Mouse (Mus musculus) olfactory bulb, adult 2 months (tissue): ENCODE measurements around the gene Pkib. TPM values are rescaled to one million over a fixed set of nuclear protein-coding genes. Genes with fewer than 3 reads are reported as not detected.

ENCODE experiments used
- H3K27ac ChIP-seq: fragments of 200-500 bp; 2 replicates; pipeline ENCODE4 v1.5.1; 2012; ENCODE audit warnings: low read depth, low read length; ENCODE audit not compliant: insufficient read depth
- H3K4me1 ChIP-seq: fragments of 200-500 bp; 2 replicates; pipeline ENCODE4 v1.6.1; 2012; ENCODE audit warnings: low read length; ENCODE audit not compliant: control insufficient read depth, insufficient read depth
- H3K4me3 ChIP-seq: fragments of 200-500 bp; 2 replicates; pipeline ENCODE4 v1.5.1; 2012; ENCODE audit warnings: mild to moderate bottlenecking, low read depth, low read length, moderate library complexity; ENCODE audit not compliant: insufficient read depth
- CTCF ChIP-seq: fragments of 200-500 bp; IDR thresholded peaks from 2 replicates; pipeline ENCODE4 v1.5.1; 2012; ENCODE audit warnings: low read depth, mild to moderate bottlenecking, low read length, moderate library complexity; ENCODE audit not compliant: insufficient read depth
- POLR2A ChIP-seq: fragments of 200-500 bp; IDR thresholded peaks from 2 replicates; pipeline ENCODE4 v1.6.1; 2012; ENCODE audit warnings: mild to moderate bottlenecking, low read depth, low read length, moderate library complexity; ENCODE audit not compliant: insufficient read depth
- WGBS: fragments of 180-500 bp; shearing (Covaris S2); methylation state at CpG from one replicate; pipeline ENCODE4 v1.1.7; 2018; 5-methylcytosine and 5-hydroxymethylcytosine counted together
- polyA plus RNA-seq: library from polyadenylated mRNA; stranded (reverse); fragments of >200 nt; gene quantifications from 2 replicates; pipeline ENCODE4 v1.2.4, GENCODE M21; 2012; ENCODE audit warnings: low replicate concordance; ENCODE audit not compliant: missing spikeins, insufficient read depth, insufficient read length

The Pkib gene
- polyA plus RNA-seq, 1 experiment: not detected

GRCm38 (mm10) chr10:57636970-57637369, 5.2 kb downstream of the Pkib start:
- WGBS: 80% methylated on average over 4 of the region's 4 CpGs
- H3K4me1 ChIP-seq: peaks cover 5% of the 10 kb centered on the region; the same call in 1 of the 2 replicates
- H3K4me3 ChIP-seq: no peak overlapping the region
- TF ChIP-seq CTCF (no peak), POLR2A (no peak)
- H3K27ac ChIP-seq: no peak overlapping the region

- TF ChIP-seq POLR2A (no peak), CTCF (no peak)
- Histone ChIP-seq H3K4me3 (no peak overlapping the region), H3K4me1 (no peaks in the 10 kb centered on the region), H3K27ac (no peak overlapping the region)
- WGBS: 89% methylated on average over 4 of the region's 4 CpGs
Measured at GRCm38 (mm10) chr10:57638250-57638649, 6.5 kb downstream of the Pkib start.

- 72% methylated on average over 3 of the region's 3 CpGs for WGBS
- no peak for TF ChIP-seq CTCF
- no peak for TF ChIP-seq POLR2A
- H3K4me3 ChIP-seq: no peak overlapping the region
- no peaks in the 10 kb centered on the region for H3K4me1 ChIP-seq
- no peak overlapping the region for H3K27ac ChIP-seq
Measured at GRCm38 (mm10) chr10:57639540-57639939, 7.8 kb downstream of the Pkib start.

- Histone ChIP-seq H3K27ac (no peak overlapping the region), H3K4me1 (no peaks in the 10 kb centered on the region), H3K4me3 (no peak overlapping the region)
- 87% methylated on average over 1 of the region's 1 CpGs for WGBS
- TF ChIP-seq CTCF (no peak), POLR2A (no peak)
Measured at GRCm38 (mm10) chr10:57653297-57653696, 21.5 kb downstream of the Pkib start.

- Histone ChIP-seq H3K4me3 (no peak overlapping the region), H3K27ac (no peak overlapping the region), H3K4me1 (no peaks in the 10 kb centered on the region)
- 91% methylated on average over 3 of the region's 3 CpGs for WGBS
- TF ChIP-seq POLR2A (no peak), CTCF (no peak)
Measured at GRCm38 (mm10) chr10:57660505-57660904, 28.7 kb downstream of the Pkib start.

- H3K27ac ChIP-seq: no peak overlapping the region
Measured at GRCm38 (mm10) chr10:57663758-57664157, 32.0 kb downstream of the Pkib start.

GRCm38 (mm10) chr10:57664253-57664652, 32.5 kb downstream of the Pkib start:
- TF ChIP-seq CTCF: no peak
- Histone ChIP-seq H3K4me1 (no peaks in the 10 kb centered on the region), H3K27ac (no peak overlapping the region), H3K4me3 (no peak overlapping the region)
- WGBS: 95% methylated on average over 2 of the region's 2 CpGs

More at GRCm38 (mm10) chr10:57663758-57664157, 32.0 kb downstream of the Pkib start:
- TF ChIP-seq POLR2A (no peak), CTCF (no peak)
- Histone ChIP-seq H3K4me1 (no peaks in the 10 kb centered on the region), H3K4me3 (no peak overlapping the region)
- WGBS: 92% methylated on average over 1 of the region's 1 CpGs

- Histone ChIP-seq H3K4me1 (no peaks in the 10 kb centered on the region), H3K4me3 (no peak overlapping the region), H3K27ac (no peak overlapping the region)
- TF ChIP-seq CTCF (no peak), POLR2A (no peak)
Measured at GRCm38 (mm10) chr10:57675740-57676139, 44.0 kb downstream of the Pkib start.

- TF ChIP-seq POLR2A (no peak), CTCF (no peak)
- 83% methylated on average over 3 of the region's 3 CpGs for WGBS
- H3K4me3 ChIP-seq: no peak overlapping the region
Measured at GRCm38 (mm10) chr10:57687999-57688398, 56.2 kb downstream of the Pkib start.

GRCm38 (mm10) chr10:57690161-57690560, 58.4 kb downstream of the Pkib start:
- no peak for TF ChIP-seq POLR2A
- no peak for TF ChIP-seq CTCF
- 76% methylated on average over 2 of the region's 2 CpGs for WGBS
- H3K27ac ChIP-seq: no peak overlapping the region

More at GRCm38 (mm10) chr10:57687999-57688398, 56.2 kb downstream of the Pkib start:
- Histone ChIP-seq H3K4me1 (no peaks in the 10 kb centered on the region), H3K27ac (no peak overlapping the region)

GRCm38 (mm10) chr10:57702246-57702645, 70.5 kb downstream of the Pkib start:
- H3K4me1 ChIP-seq: no peaks in the 10 kb centered on the region
- H3K4me3 ChIP-seq: no peak overlapping the region
- TF ChIP-seq POLR2A (no peak), CTCF (no peak)
- no peak overlapping the region for H3K27ac ChIP-seq
- WGBS: 86% methylated on average over 4 of the region's 4 CpGs

More at GRCm38 (mm10) chr10:57690161-57690560, 58.4 kb downstream of the Pkib start:
- H3K4me1 ChIP-seq: no peaks in the 10 kb centered on the region
- H3K4me3 ChIP-seq: no peak overlapping the region
